Mouse (Mus musculus) spleen, postnatal 36 days (tissue): ENCODE measurements around the gene Palld.

Experiments
- DNase-seq, 2 experiments: peaks; one replicate each; pipeline ENCODE4 v3.0.0; 2022; ENCODE audit warnings: low spot score in 2 of 2, mixed read lengths in 1 of 2

Palld gene

DNA sequence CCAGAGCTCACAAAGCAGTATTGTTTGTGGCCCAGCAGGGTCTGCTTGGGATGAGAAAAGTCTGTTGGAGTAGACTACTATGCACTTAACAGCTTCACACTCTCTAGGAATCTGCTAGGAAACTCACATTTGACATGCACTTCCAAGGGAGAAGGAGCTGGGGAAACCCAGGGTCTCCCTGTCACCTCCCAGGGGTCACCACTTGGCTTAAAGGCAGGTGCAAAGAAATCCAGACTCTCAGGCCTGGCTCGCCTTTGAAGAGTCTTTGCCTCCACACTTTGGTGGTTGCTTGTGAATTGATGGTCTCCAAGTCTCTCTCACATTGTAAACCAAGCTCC lies 272.9 kb downstream of the Palld start:
- no peak for DNase-seq

DNA sequence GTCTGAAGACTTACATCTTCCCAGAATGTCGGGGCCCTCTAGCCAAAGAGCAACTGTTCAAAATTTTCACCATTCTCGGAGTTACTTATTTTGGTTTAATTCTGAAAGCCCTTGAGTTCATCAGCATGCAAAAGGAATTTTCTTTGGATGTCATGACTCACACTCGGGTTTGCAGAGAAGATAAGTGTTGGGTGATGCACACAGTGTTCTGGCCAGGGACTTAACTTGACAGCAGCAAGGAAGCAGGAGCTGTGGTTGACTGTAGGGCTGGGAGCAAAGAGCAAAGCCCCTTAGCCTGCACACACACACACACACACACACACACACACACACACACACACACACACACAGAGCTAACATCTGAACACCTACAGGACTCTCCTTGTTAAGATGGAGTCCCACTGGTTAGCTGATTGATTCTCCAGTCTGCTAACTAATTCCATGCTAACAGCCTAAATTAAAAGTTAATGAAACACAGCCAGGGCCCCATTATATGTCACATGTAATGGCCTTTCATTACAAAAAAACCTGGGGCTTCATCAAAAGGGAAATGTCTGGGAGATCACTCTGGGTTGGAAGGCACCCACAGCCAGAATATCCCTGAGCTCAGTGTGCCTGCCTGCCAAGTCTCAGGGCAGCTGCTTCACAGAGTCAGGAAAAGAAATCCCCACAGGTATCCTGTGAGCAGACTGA lies 273.4 kb downstream of the Palld start:
- DNase-seq = no peak

DNA sequence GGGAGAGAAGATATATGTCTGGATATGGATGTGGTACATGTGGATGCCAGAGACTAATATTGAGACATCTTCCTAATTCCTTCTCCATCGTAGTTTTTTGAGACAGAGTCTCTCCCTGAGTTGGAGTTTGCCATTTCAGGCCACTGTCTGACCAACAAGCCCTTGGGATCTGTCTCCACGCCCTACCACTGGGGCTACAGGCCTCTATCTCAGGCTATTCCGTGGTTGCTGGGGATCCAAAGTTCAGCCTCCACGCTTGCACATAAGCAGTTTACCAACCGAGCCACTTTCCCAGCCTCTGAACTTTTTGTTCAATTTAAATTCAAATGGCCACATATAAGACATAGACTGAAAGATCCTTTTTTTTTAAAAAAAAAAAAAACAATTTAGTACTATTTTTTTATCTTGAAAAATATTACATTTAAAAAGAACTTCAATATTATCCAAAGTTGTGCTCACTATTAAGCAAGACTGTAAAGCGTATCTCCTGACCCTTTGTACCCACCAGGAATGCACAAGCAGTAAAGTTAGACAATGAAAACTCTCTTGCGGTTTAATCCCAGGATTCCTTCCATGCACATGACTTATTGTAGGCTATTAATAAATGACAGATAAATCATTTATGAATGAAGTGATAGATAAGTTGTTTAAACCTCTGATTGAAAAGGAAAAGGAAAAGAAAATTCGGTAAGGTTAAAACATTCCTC lies 276.1 kb downstream of the Palld start:
- DNase-seq = no peak

DNA sequence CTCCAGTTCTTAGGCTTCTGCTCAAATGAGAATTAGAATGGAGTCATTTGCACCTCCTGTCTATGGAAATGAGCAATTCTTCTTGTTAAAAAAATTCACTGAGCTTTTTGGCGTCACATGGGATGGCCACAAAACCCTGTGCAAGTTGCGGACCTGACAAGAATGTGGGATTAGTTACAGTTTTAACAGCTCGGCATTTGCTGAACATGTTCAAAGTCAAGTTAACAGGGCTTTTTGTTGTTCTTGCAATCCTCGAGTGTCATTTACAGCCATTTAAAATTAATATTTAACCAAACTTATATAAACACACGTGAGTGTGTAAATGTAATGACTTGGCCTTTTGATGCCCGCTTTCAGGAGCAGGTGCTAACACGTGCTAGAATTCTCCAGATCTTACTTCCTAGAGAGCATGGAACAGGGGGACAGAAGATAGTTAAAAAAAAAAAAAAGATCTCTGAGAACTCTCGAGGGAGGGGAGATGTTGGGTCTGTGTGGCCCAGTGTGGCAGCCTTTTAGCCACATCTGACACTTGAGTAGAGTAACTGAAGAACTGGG lies 276.8 kb downstream of the Palld start:
- no peak for DNase-seq

DNA sequence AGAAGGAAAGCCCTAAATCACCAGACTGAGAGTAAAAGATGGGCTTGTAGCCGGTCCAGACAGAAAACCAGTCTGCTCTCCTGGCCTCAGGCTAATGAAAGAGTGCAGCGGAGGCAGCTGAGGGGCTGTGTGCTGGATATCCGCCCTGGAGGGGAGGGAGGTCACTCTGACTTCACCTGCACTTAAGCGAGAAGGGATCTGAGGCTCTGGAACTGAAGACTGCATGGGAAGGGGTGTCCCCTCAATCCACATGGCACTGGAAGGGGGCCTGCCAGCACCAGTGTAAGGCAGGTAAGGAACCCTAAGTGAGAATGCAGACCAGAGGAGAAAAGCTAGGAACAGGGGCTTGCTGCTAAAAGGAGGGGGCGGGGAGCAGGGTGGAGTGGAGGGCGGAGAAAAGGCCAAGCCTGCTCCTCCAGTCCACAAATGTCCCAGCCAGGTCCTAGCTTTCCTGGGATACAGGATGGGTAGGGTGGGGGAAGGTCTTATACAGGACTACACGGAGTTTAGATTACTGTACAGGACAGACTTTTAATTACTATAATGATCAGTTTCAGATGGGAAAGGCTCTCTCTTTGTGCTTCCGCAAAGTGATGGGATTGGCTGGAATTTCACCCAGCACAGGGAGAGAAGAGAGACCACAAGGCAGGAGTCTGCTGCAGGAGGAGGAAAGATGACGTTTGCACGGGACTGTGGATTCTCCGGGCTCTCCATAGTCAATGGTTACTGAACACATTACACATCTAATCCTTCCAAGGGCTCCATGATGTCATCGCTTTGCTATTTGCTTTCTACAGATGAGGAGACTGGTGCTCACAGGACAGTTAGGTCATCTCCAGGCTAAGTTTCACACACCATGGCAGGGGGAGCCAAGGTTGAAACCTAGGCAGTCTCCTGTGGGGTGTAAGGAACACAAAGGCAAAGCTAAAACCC lies 278.7 kb downstream of the Palld start:
- DNase-seq = no peak

DNA sequence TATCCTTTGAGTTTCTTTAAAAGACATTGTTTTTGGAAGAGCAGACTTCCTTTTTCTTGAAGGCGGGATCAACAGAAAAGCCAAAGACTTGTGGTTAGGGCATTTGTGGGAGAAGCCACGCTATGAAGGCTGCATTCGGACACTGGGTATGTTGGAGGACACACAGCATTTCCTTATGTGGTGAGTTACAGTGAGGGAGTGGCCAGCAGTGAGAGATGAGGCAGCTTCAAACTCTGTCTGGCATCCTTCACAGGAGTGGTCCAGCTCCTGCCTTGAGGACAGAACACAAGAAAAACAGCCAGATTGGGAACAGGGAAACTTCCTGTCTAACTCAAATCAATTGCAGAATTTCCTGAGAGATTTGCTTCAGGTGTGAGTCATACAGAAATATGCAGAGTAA lies 281.2 kb downstream of the Palld start:
- no peak for DNase-seq

DNA sequence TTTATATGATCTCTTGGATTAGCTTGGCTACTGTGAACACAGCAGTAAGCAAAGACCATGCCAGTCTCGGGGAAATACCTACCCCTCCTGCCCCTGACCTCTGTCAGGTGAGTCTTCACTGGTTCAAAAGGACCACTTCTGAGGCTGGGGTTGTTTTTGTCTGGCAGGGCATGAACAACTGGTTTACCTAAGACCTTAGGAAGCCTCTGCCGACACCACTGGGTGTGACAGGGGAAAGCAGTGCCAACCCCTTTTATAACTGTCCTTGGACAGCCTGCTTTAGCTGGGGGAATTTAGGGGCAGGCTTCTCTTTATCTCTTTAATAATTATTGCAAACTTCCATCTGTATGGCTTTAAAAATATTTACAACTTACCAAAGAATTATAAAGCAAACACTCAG lies 284.8 kb downstream of the Palld start:
- DNase-seq = no peak

DNA sequence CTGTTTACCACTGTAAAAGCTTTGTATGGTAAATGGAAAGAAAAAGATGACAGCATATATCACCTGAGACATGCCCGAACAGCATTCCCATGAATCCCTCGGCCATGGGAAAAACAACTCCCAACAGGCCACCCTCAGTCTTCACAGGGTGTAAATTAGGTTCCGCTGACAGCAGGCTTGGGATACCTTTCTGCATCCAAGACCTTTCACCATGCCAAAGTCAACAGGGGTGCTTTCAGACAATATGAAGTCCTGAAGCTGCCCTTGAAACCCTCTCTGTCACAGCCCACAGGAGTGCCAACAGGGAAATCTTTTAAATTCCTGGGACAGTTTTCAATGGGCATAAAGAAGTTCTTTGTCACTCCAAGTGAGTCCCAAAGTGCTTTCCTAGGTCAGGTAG lies 285.4 kb downstream of the Palld start:
- DNase-seq = no peak

DNA sequence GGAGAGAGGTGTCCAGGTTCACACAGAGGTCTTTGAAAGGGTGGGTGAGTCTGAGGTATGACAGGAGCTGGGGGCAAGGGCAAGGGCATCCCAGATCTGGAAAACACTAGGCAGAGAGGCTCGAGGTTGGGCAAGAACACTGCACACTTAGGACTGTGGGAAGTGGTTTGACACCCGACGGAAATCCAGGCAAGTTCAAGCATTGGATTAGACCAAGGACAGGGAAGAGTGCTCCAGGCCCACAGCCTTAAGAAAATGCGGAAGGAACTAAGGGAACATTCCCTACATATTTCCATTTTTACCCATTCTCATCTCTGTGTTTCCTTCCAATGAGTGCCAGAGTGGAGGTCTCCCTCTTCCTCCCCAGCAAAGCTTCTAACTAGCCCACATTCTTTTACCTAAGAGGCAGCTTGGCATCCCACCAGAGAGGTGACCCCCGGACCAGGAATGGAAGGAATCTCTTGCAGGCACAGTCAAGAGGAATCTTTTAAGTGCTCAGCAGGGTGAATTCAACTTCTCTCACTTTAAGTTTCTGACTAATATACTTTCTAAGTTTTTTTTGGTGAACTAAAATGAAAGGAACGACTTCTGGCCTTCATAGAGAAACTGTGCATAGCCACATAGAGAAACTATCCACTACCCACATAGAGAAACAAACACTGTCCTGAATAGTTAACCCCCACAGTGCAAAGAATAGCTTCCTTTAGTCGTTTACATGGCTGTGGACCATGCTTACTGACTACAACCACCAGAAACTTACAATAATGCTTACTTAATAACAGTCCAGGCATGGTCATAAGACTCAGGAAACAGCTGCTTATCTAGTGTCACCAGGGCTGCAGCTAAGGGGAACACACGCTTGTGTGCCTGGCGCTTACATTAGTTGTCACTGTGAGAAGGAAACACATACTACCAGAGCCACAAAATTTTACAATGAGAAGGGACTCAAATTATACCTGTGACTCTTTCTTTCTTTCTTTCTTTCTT lies 286.5 kb downstream of the Palld start:
- DNase-seq = no peak

DNA sequence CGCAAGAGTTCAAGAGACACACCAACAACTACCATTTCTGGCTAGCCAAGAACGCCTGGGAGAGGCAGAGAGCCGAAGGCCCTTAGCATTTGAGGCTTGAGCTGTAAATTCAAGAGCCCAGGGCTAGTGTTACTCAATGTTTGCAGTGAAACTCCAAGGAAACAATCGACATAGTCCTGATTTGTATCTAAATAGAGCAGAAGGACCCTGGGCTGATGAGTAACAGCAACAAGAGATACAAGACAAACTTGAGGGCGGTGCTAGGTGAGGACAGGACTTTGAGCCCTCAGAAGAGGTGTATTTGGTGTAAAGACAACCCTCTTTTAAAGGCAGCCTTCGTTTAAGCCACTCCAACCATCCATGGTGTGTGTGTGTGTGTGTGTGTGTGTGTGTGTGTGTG lies 290.7 kb downstream of the Palld start:
- DNase-seq = no peak

DNA sequence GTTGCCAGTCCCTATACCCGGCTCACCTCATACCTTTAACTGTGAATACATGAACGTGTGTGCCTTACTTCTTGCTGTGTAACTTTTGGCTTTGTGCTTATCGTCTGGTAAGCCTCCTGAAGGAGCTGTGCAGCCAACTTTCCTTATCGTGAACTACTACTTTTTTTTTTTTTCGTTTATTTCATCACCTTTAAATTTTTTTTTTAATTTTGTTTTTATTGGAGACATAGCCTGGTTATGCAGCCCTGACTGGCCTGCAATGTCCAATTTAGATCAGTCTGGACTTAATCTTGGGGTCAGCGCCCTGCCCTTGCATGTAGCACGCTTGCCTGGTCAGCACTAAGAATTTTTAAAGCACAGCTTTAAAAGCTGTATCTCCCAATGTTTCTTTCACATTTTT lies 291.4 kb downstream of the Palld start:
- no peak for DNase-seq

DNA sequence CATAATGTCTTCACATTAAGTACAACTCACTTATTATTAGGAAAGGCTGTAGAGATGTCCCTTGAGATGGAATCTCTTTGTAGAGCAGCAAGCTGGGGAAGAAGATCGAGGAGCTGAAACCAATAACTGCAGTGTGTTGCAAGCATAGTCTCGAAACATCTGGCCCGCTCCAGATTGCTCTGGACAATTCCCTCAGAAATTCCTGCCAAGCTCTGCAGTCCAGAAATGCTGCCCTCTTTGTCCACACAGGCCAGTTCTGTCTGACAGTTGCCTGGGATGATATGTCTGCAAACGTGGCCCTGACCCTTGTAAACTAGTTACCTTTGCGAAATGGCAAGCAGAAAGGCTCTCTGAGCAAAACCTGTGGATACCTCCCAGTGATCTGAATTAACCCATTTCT lies 291.9 kb downstream of the Palld start:
- DNase-seq = no peak

DNA sequence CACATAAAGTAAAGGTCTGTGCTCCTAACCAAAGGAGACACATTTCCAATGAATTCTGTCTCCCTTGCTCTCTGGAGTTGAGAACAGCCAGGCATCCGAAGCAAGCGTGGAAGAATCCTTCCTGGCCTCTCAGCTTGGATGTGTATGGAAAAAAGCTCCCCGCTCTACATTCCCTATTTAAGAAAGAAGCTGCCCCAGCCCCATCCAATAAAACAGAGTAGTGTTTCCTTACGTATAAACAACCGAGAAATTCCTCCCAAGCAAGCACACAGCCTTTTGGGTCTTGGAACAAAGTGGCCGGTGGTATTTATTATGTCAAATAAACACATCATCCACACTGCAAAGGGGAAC lies 295.1 kb downstream of the Palld start:
- no peak for DNase-seq

DNA sequence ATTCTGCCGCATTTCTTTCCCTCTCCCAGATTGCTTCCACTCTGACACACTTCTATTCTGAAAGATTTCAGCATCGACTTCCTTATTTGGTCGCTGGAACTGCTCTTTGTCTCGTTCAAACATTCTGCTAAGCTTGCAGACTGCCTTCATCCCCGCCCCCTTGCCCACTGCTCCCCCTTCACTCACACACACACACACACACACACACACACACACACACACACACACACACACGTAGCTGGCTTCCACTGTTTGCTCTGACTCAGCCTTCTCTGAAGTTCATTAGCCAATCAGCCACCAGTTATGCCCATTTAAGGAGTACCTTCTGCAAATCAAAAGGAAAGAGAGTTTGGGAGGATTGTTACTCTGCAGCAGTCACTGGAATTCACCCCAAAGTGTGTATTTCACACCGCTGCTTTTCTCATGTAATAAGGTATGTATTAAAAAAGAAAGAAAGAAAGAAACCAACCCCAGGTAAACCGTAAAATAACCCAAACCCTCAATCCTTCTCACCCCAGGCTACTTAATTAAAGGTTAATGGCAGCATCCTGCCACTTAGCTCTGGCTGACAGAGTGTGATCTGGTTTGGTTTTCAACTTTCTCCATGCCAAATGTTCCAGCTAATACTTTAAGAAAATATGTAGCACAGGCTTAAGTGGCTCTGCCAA lies 295.6 kb downstream of the Palld start:
- DNase-seq = peak; percentile 38 to 50

DNA sequence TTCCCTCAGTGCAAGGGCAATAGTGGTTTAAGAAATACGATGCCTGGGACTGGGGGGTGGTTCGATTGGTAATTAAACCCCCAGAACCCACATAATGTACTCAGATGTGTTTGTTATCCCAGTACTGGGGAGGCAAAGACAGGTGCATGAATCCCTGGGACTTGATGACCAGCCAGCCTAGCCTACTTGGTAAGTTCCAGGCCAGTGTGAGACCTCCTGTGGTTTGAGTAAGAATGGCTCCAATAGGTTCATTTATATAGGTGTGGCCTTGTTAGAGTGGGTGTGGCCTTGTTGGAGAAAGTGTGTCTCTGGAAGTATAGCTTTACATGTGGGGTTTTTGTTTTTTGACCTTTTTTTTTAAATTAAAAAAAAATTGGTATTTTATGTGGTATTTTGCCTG lies 297.6 kb downstream of the Palld start:
- no peak for DNase-seq

DNA sequence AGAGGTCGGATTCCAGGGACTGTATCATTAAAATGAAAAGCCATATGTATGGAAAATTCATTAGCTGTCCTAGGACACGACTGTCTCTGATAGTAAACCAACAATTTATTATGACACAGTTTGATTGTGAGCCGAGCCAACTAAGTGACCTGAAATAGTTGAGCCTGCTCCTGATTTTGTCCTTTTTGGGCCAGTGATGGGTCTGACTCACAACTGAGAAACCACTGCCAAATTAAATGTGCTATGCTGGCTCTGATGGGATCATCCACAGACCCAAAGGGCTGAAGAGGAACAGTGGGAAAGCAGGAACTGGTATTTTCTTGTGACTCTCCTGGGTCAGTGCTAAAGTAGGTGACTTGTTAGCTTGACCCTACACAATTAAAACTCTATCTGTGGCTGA lies 305.6 kb downstream of the Palld start:
- no peak for DNase-seq

DNA sequence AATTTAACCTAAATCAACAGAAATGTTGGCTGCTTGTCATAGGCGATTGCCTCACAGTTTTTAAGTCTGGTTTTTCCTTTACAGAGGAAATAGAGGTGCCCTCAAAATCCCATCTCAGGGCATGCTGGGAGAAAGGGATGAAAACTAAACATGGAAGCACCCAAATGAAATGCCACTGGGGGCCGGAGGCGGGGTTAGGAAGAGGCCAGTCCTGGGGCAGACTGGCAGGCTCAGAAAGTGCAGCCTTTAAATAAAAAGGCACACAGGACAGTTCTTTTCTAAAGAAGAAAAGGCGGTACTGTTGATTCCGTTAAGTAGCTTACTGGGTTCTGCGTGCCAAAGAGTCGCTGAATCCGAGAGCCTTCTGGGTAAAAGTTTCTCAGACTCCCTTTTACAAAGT lies 311.0 kb downstream of the Palld start:
- no peak for DNase-seq

DNA sequence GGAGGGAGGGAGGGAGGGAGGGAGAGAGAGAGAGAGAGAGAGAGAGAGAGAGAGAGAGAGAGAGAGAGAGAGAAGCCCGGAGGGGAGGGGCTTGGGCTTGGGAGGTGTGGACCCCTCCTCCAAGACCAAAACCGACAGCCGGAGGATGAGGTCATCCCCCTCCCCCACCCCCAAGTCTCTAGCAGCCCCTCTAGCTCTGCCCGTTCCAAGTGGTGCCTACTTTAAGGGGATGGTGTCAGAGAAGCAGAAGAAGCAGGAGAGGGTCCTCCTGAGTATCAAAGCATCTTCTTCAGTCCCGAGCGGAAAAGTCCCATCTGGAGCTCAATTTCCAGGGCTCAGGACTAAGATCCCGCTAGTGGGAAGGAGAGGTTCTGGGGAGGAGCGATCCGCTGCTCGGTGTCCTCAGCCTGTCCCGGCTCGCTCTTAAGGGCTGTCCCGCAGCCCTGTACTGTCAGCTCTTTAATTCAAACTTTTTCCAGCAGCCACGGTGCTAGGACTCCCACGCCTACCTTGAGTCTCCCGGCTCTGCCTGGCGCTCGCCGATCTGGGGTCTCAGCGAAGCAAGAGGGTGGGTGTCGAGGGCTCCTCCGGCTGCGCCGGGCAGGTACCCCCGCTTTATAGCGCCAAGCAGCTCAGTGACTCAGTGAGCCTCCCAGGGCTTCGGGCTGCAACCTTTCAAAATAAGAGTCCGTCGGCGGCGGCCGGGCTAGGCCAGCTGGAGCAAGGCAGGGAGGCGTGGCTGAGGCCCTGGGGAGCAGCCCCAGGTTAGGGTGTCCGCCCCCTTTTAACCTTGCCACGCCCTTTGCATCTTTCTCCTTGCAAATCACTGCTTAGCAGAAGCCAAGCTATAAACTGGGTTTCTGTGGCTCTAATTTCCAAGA lies 311.7 kb downstream of the Palld start:
- peak; percentile 50 to 58 for DNase-seq

DNA sequence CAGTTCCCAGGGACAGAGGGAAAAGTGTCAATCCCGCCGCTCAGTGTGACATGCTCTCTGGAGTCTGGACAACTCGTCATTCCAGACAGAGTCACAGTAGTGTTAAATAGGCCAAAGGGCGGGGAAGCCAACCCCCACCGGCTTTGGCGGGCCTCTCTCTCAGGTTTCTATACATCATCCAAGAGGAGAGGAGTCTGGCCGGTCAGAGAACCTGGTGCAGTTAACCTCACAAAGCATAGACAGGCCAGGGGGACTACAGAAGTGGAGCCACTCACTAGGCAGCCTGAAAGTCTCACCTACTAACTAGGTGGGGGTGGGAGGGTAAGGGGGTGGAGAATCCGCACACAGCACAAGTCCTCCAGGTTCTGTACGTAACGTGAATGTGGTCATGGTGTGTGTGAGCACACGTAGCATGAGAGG lies 312.5 kb downstream of the Palld start:
- no peak for DNase-seq

DNA sequence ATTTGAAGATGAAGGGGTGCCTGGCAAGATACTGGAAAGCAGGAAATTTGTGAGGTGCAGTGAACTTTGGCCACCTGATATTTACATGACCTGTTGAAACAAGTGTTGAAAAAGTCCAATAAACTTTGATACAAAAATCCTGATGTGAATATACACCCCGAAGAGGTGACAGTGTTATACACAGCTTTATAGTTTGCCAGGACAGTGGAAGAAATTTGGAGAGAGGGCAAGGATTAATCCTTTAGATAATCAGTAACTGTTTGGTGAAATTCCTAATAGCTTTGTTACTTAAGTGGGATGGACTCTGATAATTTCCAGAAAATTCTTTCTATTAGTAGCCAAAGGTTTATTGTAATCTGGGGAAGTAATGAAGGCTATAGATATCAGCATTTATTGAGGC lies 314.2 kb downstream of the Palld start:
- no peak for DNase-seq
